Mouse (Mus musculus): Measurements from ENCODE around the gene Xdh.

Xdh gene

GRCm38 (mm10) chr17:73942268-73942962 lies 7.6 kb downstream of the Xdh start:
- DNase-seq (ENCODE audit: low read depth, low spot score) = no peak

DNA sequence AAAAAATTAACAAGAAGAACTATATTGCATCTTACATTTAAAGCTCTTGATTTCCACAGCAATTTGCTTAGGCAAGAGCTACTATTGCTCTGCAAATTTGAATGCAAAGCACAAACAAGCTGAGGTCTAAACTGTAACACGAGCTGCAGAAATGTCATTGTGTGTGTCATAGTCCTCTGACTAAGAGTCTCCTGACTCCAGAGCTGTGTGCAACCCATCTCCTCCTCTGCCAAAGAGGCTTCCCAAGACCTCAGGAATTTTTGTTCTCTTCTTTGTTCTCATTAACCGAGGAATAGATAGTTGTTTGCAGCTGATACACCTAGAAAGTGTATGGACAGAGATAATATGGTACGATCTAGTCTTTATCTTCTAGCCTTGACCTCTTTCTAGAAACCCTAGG lies 8.2 kb downstream of the Xdh start:
- DNase-seq (ENCODE audit: low read depth, low spot score) = peak; percentile 19

DNA sequence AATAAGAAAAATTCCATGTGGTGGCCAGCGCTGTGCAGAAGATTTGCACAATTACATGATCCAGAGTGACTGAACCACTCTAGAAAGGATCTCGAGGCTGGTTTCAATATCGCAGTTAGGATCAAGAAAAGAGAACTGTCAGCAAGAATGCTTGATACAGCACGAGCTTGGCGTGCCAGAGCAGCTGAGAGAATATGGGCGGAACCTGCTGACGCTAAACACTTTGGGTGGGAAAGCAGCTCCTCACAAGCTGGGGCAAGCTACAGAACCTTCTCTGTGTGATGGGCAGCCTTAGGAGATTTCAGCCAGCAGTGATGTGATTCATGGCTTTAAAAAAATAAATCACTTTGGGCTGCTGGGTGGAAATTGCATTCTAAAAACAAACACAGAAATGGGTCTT lies 12.9 kb downstream of the Xdh start:
- no peak for DNase-seq (ENCODE audit: low read depth, low spot score)

DNA sequence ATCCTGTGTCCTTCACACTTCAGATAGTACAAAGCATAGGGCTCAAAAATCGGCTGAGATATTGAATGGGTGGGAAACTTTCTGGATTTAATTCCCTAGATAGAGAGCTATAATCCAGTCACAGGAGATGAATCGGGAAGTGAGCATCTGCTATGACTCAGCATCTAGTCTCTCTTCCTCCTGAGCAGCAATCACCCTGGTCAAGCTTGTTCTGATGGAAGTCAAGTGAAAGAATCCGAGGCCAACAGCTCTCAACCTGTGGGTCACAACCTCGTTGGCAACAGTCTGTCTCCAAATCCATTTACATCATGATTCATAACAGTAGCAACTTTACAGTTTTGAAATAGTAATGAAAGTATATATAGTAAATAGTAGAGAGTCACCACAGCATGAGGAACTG lies 14.8 kb downstream of the Xdh start:
- no peak for DNase-seq (ENCODE audit: low read depth, low spot score)

GRCm38 (mm10) chr17:73934281-73934680 lies 15.7 kb downstream of the Xdh start:
- no peak for DNase-seq (ENCODE audit: low read depth, low spot score)

DNA sequence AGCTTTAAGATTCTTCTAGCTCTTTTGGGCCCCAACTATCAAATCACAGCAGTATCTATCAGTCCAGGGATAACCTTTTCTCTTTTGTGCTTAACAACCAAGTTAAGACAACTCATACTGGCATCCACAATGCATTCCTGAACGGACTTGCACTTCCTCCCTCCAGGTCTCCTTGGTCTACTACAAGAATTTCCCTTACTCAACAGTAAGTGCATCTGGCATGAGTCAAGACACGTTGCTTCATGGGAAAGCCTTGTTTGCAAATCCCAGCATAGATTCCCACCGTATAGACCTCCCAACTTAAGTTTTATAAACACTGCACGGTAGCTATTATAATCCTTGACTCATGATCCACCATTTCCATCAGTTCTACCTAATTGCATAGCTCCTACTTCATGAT lies 16.4 kb downstream of the Xdh start:
- DNase-seq (ENCODE audit: low read depth, low spot score) = no peak

- no peak for DNase-seq (ENCODE audit: low read depth, low spot score)
Observed at GRCm38 (mm10) chr17:73932497-73933059, 17.4 kb downstream of the Xdh start.

DNA sequence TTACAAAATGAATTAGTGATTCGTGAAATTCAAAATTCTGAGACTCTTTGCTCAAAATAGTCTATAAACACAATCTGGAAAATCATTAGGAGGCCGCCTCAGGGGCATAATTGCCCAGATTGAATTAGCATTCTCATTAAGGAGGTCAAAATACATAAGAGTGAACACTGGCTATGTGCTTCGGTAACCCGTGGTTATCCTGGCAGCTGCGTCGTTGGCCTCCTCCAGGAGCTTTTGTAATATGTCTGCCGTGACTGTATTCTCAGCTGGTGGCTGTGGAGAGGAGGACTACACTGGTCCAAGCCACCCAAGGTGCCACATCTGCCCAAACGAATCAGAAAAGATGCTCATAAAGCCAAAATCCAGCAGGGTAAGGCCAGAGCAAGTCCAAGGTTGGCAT lies 30.5 kb downstream of the Xdh start:
- no peak for DNase-seq (ENCODE audit: low read depth, low spot score)

GRCm38 (mm10) chr17:73918944-73919381 lies 31.0 kb downstream of the Xdh start:
- DNase-seq (ENCODE audit: low read depth, low spot score) = no peak

DNA sequence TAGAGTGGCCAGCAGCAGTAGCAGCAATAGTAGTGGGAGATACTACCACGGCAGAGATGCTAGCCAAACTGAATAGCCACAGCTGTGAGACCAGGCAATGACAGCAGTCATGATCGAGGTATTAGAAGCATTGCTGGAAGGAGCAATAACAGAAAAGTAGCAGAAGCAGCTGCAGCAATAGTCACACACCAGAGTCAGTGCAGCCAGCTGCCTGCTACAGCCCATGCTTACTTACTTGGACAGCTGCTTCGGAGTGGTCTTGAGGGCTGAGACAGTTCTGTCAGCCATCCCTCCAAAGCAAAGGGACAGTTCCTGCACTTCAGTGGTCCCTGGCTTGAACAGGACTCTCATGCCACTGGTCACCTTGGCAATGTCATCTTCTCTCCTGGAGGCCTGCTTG lies 31.9 kb downstream of the Xdh start:
- no peak for DNase-seq (ENCODE audit: low read depth, low spot score)

GRCm38 (mm10) chr17:73917713-73918112 lies 32.3 kb downstream of the Xdh start:
- DNase-seq (ENCODE audit: low read depth, low spot score) = no peak

- no peak for DNase-seq (ENCODE audit: low read depth, low spot score)
Observed at GRCm38 (mm10) chr17:73914730-73915129, 35.3 kb downstream of the Xdh start.

GRCm38 (mm10) chr17:73906076-73906475 lies 43.9 kb downstream of the Xdh start:
- no peak for DNase-seq (ENCODE audit: low read depth, low spot score)

DNA sequence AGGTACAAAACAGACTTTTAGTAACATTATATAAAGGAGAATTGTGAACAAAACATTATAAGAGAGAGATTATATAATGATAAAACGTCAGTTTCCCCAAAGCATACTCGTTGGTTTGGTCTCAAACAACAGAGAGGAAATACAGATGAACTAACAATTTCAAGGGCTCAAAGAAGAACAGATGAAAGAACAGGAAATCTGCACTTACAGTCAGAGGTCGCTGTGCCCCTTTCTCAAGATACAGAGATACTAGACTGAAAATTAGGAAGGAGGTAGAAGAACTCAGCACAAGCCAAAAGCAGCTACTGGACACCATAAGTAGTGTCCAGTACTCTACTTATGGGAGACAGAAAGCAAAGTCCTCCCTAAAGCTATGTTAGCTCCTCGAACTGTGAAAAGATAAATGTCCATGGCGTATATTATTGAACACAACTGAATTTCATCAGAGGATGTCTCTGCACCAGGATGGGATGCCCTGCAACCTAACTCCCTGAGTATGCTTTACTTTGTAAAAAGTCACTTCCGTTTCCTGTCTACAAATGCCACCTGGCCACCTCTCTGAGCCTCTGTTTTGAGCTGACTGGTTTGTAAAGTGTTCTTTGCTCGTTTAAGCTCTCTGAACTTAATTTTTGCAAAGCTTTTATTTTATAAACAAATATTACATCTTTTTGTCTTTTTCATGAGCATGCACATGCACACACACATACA lies 44.8 kb downstream of the Xdh start:
- DNase-seq (ENCODE audit: low read depth, low spot score) = no peak

DNA sequence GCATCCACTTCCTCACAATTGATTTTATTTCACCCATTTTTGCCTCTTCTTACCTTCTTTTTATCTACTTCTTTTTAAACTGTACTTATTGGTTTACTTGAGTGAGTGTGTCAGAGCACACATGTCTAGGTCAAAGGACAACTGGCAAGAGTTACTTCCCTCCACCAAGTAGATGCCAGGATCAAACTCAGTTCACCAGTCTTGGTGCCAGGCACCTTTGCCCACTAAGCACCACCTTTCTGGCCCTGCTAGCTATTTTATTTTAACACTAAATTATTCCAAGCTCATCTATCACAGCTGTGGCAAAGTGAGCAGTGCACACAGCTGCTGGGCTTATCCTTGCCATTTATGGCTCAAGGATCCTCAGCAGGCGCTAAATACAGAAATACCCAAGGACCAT lies 46.9 kb downstream of the Xdh start:
- no peak for DNase-seq (ENCODE audit: low read depth, low spot score)

DNA sequence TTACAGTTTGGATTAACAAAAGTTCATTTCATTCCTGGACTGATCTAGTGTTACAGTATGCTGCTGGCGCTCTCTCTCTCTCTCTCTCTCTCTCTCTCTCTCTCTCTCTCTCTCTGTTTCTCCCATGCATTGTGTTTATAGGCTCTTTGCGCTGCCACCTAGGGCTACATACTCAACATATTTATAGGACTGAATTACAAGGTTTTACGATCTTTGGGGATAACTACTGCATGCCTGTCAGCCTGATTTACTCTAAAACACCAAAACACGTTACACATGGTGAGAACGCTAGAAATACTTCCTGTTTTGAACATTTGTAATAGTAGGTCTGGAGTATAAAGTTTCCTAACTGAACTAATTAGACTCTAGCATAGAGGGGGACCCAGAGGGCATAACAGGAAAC lies 47.8 kb downstream of the Xdh start:
- no peak for DNase-seq (ENCODE audit: low read depth, low spot score)

DNA sequence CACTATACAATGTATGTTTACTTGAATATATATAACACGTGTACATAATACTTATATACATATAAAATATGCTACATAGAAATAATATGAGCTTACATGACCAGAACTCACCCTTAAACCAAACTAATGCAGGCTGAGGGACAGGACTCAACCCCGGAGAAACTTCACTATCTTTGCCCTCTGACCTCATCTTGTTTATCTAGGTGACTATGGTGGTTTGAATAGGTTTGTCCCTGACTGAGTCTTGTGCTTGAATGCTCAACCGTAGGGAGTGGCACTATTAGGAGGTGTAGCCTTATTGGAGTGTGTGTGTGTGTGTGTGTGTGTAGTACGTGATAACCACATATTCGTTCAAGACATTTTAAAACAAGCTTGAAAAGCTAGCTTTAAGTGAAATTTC lies 55.6 kb downstream of the Xdh start:
- no peak for DNase-seq (ENCODE audit: low read depth, low spot score)

DNA sequence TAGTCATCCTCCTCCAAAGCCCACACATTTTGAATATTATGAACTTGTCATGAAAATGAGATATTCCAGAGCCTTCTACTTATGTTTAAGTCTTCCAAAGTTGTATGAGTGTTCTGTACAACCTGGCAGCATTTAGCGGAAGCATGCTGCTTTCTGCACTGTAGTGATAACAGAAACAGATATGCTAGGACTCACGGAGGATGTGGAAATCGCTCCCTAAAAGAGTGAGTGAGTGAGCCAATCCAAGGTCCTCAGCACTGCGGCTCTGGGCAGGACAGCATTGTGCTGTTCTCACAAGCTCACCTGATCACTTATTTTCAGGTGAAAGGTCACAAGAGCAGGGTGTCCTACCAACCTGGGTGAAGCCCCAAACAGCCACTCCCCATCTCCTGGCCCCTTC lies 56.2 kb downstream of the Xdh start:
- DNase-seq (ENCODE audit: low read depth, low spot score) = no peak

DNA sequence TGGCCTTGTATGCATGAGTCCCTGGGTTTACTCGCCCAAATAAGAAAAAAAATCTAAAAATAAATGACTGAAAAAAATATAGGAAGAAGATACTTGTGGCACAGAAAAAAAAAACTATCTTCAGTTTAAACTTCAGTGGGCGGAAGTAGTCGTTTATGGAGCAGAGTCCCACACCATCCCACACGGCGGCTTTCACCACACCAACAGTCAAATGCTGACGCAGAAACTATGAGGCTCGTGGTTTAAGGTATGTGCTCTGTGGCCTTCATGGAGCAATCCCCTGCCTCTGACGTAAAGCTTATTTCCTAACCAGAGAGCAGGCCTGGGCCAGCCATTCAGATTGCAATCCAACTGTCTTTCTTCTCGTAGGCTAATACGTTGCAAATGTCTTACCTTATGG lies 56.8 kb downstream of the Xdh start:
- no peak for DNase-seq (ENCODE audit: low read depth, low spot score)

DNA sequence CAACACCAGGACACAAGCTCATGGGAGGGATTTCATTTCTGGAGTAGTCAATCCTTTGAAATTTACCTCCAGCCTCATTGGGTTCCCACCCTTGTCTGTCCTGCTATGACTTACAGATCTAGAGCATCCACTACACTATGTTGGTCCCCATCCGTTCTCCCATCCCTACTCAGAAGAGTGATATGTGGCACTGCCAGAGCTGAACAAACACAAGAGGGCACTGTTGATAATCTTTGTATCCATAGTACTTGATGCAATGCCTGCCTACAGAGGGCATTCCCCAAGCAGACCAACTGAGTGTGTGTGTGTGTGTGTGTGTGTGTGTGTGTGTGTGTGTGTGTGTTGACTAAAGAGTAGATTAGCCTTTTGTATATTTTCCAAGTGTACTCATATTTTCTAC lies 58.4 kb downstream of the Xdh start:
- no peak for DNase-seq (ENCODE audit: low read depth, low spot score)

DNA sequence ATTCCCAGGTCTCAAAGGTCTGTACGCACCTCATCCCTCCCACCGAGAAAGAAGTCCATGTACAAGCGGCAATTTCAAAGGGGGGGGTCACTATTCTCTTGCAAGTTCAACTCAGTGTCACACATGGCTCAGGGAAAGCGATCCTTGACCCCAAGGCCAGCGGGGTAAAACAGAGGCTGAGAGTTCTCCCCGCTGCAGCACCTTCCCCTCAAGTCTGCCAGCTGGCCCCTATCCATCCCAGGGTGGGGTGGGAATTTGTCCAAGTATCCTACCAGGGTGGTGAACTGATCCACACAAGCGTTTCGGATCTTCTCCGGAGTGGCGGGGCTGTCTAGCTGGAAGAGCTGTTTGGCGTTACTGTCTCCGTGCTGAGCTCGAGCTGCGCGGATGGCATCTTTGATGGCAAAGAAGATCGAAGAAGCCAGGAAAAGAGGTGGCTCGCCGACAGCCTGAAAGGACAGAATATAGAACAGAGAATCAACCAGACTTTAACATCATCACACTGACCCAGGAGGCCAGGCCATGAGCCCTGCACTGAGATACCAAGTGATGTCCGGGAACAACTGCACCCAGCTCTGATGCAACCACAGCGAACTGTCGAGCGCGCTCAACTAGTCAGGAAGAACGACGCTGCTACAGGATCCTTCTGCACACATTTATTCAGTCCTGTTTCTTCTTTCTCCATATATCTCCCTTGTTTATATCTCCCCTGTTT lies 63.8 kb downstream of the Xdh start:
- no peak for DNase-seq (ENCODE audit: low read depth, low spot score)

DNA sequence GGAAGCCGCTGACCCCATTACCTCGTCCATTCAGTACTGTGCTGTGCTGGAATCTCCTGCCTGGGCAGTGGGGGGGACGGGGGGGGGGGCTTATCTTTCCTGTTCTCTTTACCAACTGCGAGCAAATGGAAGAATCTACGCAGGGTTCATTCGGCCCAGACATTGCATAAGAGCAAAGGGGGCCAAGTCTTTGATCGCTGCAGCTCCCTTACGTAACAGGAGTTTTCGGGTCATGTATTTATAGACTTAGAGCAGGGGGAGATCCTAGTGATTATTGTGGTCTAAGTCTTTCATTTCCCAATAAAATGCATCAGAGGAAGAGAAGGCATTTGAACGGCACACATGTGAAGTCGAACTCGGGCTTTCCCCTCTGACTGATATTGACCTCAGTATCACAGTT lies 66.7 kb downstream of the Xdh start:
- DNase-seq (ENCODE audit: low read depth, low spot score) = no peak

GRCm38 (mm10) chr17:73882194-73882593 lies 67.8 kb downstream of the Xdh start:
- DNase-seq (ENCODE audit: low read depth, low spot score) = peak; percentile 50
